7 mouse cellular contexts compared by ENCODE assay signal in genomic region chr16:4624481-4625110, GRCm38 (mm10). TPM values are rescaled to one million over a fixed set of nuclear protein-coding genes. Genes with fewer than 3 reads are reported as not detected.
DNase-seq lines count a peak whose midpoint lies in the region; ATAC-seq and TF ChIP-seq lines count a peak whose summit lies in the region.

TSS of gene Pam16 (minus strand) at chr16:4624988.

- peak; percentile 45; the same call in 1 of the 2 replicates for TF ChIP-seq POLR2A in small intestine, adult 2 months (IDR thresholded peaks at IDR 0.05; ENCODE audit: low read depth, low read length)

- no peaks in the 10 kb centered on the region for H3K9me3 ChIP-seq in intestine, postnatal 0 days (ENCODE audit: control insufficient read depth)
- no peaks in the 10 kb centered on the region for H3K9me3 ChIP-seq in midbrain, embryonic 12.5 days

- WGBS in intestine, postnatal 0 days: under 1% methylated on average over 56 of the region's 56 CpGs
- WGBS in midbrain, embryonic 12.5 days: under 1% methylated on average over 56 of the region's 56 CpGs
- WGBS in small intestine, adult 2 months: under 1% methylated on average over 56 of the region's 56 CpGs

- H3K27ac ChIP-seq in intestine, postnatal 0 days (ENCODE audit: low read depth, low read length): peak within 1 kb of the TSS; percentile 76
- peak within 1 kb of the TSS; percentile 81 for H3K27ac ChIP-seq in midbrain, embryonic 12.5 days (replicated peaks)
- H3K27ac ChIP-seq in small intestine, adult 2 months (ENCODE audit: insufficient read depth, low read depth, low read length): peak within 1 kb of the TSS; percentile 59

- H3K4me1 ChIP-seq in intestine, postnatal 0 days (replicated peaks; ENCODE audit: control insufficient read depth, insufficient read depth, low read length): no peaks in the 10 kb centered on the region; the same call in 1 of the 2 replicates
- peaks cover 21% of the 10 kb centered on the region for H3K4me1 ChIP-seq in midbrain, embryonic 12.5 days
- peaks cover 6% of the 10 kb centered on the region; the same call in 1 of the 2 replicates for H3K4me1 ChIP-seq in small intestine, adult 2 months (ENCODE audit: control insufficient read depth, insufficient read depth, insufficient read length, low read length)

- peak; percentile 84 for ATAC-seq in intestine, postnatal 0 days
- ATAC-seq in midbrain, embryonic 12.5 days (ENCODE audit: low FRiP score, low read depth): peak; percentile 89

- peaks cover 33% of the 10 kb centered on the region for H3K36me3 ChIP-seq in intestine, postnatal 0 days (ENCODE audit: control insufficient read depth, insufficient read depth)
- peaks cover 16% of the 10 kb centered on the region; the same call in 1 of the 2 replicates for H3K36me3 ChIP-seq in midbrain, embryonic 12.5 days
- peaks cover 19% of the 10 kb centered on the region for H3K36me3 ChIP-seq in small intestine, adult 2 months (ENCODE audit: control insufficient read depth, insufficient read depth, low read length)

- H3K4me2 ChIP-seq in intestine, postnatal 0 days (replicated peaks; ENCODE audit: low read depth): peak within 1 kb of the TSS; percentile 79
- peak within 1 kb of the TSS; percentile 67 for H3K4me2 ChIP-seq in midbrain, embryonic 12.5 days (replicated peaks)

- peak within 1 kb of the TSS; percentile 63 for H3K9ac ChIP-seq in intestine, postnatal 0 days (ENCODE audit: low read depth, low read length)
- peak within 1 kb of the TSS; percentile 75 for H3K9ac ChIP-seq in midbrain, embryonic 12.5 days (replicated peaks)

- TF ChIP-seq CTCF in intestine, postnatal 0 days (IDR thresholded peaks at IDR 0.05; ENCODE audit: low read depth): no peak
- no peak for TF ChIP-seq CTCF in small intestine, adult 2 months (IDR thresholded peaks at IDR 0.05; ENCODE audit: extremely low read depth, insufficient read length, insufficient replicate concordance, low read depth, low read length)

- H3K27me3 ChIP-seq in intestine, postnatal 0 days (replicated peaks; ENCODE audit: control insufficient read depth, insufficient read depth, low read length): no peaks in the 10 kb centered on the region
- no peaks in the 10 kb centered on the region for H3K27me3 ChIP-seq in midbrain, embryonic 12.5 days
- H3K27me3 ChIP-seq in small intestine, adult 2 months (ENCODE audit: control insufficient read depth, insufficient read depth, low read length): no peaks in the 10 kb centered on the region

- peak; percentile 96 for DNase-seq in adrenal gland, adult 2 months
- DNase-seq in embryo, embryonic 11.5 days (ENCODE audit: low read depth, low spot score): peak; percentile 84
- no peak for DNase-seq in gonadal fat pad, adult 2 months (ENCODE audit: low read depth)
- peak; percentile 92 for DNase-seq in left cerebral cortex, postnatal 4 days

- intact Hi-C loops in left cerebral cortex, postnatal 4 days (cut with DNase I): no loop called here

- peak within 1 kb of the TSS; percentile 55 for H3K4me3 ChIP-seq in intestine, postnatal 0 days (ENCODE audit: low read depth, low read length)
- peak within 1 kb of the TSS; percentile 70 for H3K4me3 ChIP-seq in midbrain, embryonic 12.5 days
- H3K4me3 ChIP-seq in small intestine, adult 2 months (ENCODE audit: low read depth, low read length): peak within 1 kb of the TSS; percentile 94

RNA-seq across cellular contexts. Expression of gene Pam16, which starts in this region (rescaled TPM):
- total RNA-seq in adrenal gland, adult 2 months (2021): 100 to 1,000 TPM; 104 to 111 TPM
- polyA plus RNA-seq in adrenal gland, adult 2 months (2012; rRNA removed): 16.0 and 33.4 TPM in 2 replicates
- 18.3 and 25.4 TPM in 2 replicates for polyA plus RNA-seq in gonadal fat pad, adult 2 months (2012; rRNA removed)
- polyA plus RNA-seq in intestine, postnatal 0 days (2015; fragmentation: Nextera tagmentation; extraction: Ambion mirVana): 63.3 and 72.1 TPM in 2 replicates
- 10 to 100 TPM; 76.7 to 85.7 TPM for total RNA-seq in left cerebral cortex, postnatal 4 days (2021)
- 112 and 123 TPM in 2 replicates for polyA plus RNA-seq in midbrain, embryonic 12.5 days (2016; fragmentation: Nextera tagmentation; extraction: Ambion mirVana)
- polyA plus RNA-seq in small intestine, adult 2 months (2012; rRNA removed): 6.0 and 8.7 TPM in 2 replicates
